Mouse (Mus musculus) thymus, postnatal 0 days (tissue): Measurements from ENCODE around the gene Olfr1085. TPM values are rescaled to one million over a fixed set of nuclear protein-coding genes. Genes with fewer than 3 reads are reported as not detected.
"Not testable (repeated sequence)": the region's sequence is repeated elsewhere in the genome, so short reads cannot be mapped to it uniquely, and the experiment has no call there.

ENCODE experiments used
- DNase-seq: peaks from one replicate; pipeline ENCODE4 v3.0.0-alpha.2; 2015; ENCODE audit warnings: low spot score
- polyA plus RNA-seq: library from polyadenylated mRNA; unstranded; fragments of >200 nt; fragmentation: Nextera tagmentation; extraction: Ambion mirVana; gene quantifications from 2 replicates; pipeline ENCODE4 v1.2.1, GENCODE M21; 2015

Gene Olfr1085
- not detected in 2 replicates for polyA plus RNA-seq

DNA sequence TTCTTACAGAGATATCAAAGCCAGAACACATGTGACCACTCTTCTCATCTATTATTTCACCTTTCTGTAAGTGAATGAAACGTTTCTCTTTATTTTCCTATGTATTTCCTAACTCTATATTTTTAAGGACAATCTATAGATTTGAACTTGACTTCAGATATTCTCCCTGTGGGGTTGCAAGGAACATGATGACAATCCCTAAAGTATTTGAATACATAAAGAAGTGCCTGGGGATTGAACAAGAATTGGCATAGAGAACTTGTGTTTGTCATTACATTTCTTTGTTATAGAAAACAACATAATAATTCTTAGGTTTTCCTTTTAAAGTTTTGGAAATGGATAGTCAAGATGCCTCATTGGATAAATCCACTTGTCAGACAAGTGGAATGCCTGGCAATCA lies at the start of gene Olfr1085:
TSS of gene Olfr1085 (minus strand) at position 101 of the 400 bp plus-strand sequence.
- no peak for DNase-seq

DNA sequence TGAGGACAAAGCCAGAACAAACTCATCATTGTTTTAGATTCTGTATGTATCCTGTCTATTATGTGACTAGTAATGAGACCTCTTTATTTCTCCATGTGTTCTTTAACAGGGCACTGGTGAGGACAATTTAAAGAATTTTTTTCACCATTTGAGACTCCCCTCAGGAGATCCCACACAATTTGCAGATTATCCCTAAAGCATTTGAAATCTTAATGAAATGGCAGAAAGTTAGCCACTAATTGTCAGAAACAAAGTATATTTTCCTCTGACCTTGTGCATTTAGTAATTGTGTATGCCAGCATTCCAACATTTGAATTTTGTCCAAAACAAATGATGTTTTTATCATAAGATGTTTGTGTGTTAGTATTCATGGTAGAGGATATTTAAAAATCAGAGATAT lies 36.5 kb upstream of the Olfr1085 start, which contains the start of gene Olfr1087:
TSS of gene Olfr1087 (minus strand) at position 101 of the 400 bp plus-strand sequence.
- DNase-seq = no peak

DNA sequence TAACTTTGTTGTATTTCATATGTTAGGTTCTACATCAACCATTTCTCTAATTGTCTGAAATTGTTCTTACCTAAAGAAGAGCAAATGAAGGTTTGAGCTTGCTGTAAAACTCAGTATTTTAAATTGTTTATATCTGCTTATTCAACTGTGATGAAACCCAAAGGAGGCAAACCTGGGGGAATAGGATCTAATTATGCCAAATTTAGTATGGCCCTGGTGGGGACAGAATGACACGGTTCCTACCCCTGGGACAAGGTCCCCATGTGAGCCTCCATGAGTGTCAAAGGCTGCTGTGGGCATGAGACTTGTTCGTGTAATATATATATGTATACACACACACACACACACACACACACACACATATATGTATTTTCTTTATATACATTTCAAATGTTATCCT lies 18.2 kb upstream of the Olfr1085 start, which contains the start of gene Olfr1086:
TSS of gene Olfr1086 (minus strand) at position 101 of the 400 bp plus-strand sequence.
- no peak for DNase-seq

DNA sequence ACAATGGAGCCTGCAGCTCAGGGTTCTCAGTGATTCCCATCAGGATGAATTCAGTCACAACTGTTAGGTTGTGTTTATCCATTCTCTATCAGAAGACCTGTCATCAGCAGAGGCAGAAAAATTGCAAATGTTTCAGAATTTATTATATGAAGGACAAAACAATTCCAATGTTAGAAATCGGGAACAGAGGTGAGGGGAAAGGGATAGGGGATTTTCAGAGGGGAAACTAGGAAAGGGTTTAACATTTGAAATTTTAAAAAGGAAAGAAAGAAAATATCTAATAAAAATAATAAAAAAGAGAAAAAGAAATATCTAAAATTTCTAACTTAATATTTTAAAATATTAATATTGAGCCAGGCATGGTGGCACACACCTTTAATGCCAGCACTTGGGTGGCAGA lies 22.2 kb downstream of the Olfr1085 start, which contains the start of gene Olfr1084:
TSS of gene Olfr1084 (minus strand) at position 101 of the 400 bp plus-strand sequence.
- not testable (repeated sequence) for DNase-seq

Other genes with a start within 250 kb of the Olfr1085 start
- gene Olfr1061, start 248.0 kb downstream of the Olfr1085 start, polyA plus RNA-seq = not detected in 2 replicates
- 0.06 and 0.07 TPM in 2 replicates for gene Olfr1062, start 235.3 kb downstream of the Olfr1085 start, polyA plus RNA-seq
- not detected in 2 replicates for gene Olfr1065, start 211.4 kb downstream of the Olfr1085 start, polyA plus RNA-seq
- not detected in 2 replicates for gene Olfr1066, start 205.8 kb downstream of the Olfr1085 start, polyA plus RNA-seq
- not detected in 2 replicates for gene Olfr228, start 174.6 kb downstream of the Olfr1085 start, polyA plus RNA-seq
- gene Olfr1076, start 153.6 kb downstream of the Olfr1085 start, polyA plus RNA-seq = not detected in 2 replicates
- gene Olfr1079, start 119.5 kb downstream of the Olfr1085 start, polyA plus RNA-seq = not detected in 2 replicates
- gene Olfr1080, start 103.8 kb downstream of the Olfr1085 start, polyA plus RNA-seq = not detected in 2 replicates
- not detected in 2 replicates for gene Olfr1082, start 63.1 kb downstream of the Olfr1085 start, polyA plus RNA-seq
- gene Olfr1084, start 22.3 kb downstream of the Olfr1085 start, polyA plus RNA-seq = not detected in 2 replicates
- gene Olfr1086, start 18.1 kb upstream of the Olfr1085 start, polyA plus RNA-seq = not detected in 2 replicates
- gene Olfr1087, start 36.4 kb upstream of the Olfr1085 start, polyA plus RNA-seq = not detected in 2 replicates
- not detected in 2 replicates for gene Olfr1089, start 71.7 kb upstream of the Olfr1085 start, polyA plus RNA-seq
- not detected in 2 replicates for gene Olfr1090, start 97.0 kb upstream of the Olfr1085 start, polyA plus RNA-seq
- gene Olfr1093, start 120.5 kb upstream of the Olfr1085 start, polyA plus RNA-seq = not detected in 2 replicates
- gene Olfr141, start 148.0 kb upstream of the Olfr1085 start, polyA plus RNA-seq = not detected in 2 replicates
- not detected in 2 replicates for gene Olfr1094, start 162.6 kb upstream of the Olfr1085 start, polyA plus RNA-seq
- not detected in 2 replicates for gene Olfr1095, start 189.7 kb upstream of the Olfr1085 start, polyA plus RNA-seq
- gene Gm13723, start 212.8 kb upstream of the Olfr1085 start, polyA plus RNA-seq = not detected in 2 replicates
- gene Olfr1097, start 230.2 kb upstream of the Olfr1085 start, polyA plus RNA-seq = not detected in 2 replicates